Mouse (Mus musculus) myocyte (in vitro differentiated cells): ENCODE results near the gene Mcu. TPM values are rescaled to one million over a fixed set of nuclear protein-coding genes. Genes with fewer than 3 reads are reported as not detected.

Experiments used
- H3K27me3 ChIP-seq: one replicate; pipeline ENCODE4 v1.6.1; 2011; ENCODE audit not compliant: control insufficient read depth, insufficient read depth, insufficient read length
- H3K36me3 ChIP-seq: one replicate; pipeline ENCODE4 v1.6.1; 2011; ENCODE audit not compliant: control insufficient read depth, insufficient read depth
- H3K4me2 ChIP-seq: one replicate; pipeline ENCODE4 v1.6.1; 2011; ENCODE audit warnings: low read depth, control low read depth
- H3K4me3 ChIP-seq: one replicate; pipeline ENCODE4 v1.5.1; 2011; ENCODE audit warnings: mild to moderate bottlenecking, control low read depth, moderate library complexity
- H3K79me2 ChIP-seq: one replicate; pipeline ENCODE4 v1.6.1; 2011; ENCODE audit not compliant: control insufficient read depth, insufficient read depth
- H3ac ChIP-seq: one replicate; pipeline ENCODE4 v1.6.1; 2011; ENCODE audit not compliant: control insufficient read depth, insufficient read length
- CEBPB ChIP-seq: IDR thresholded peaks from 2 replicates; pipeline ENCODE4 v1.6.1; 2011; ENCODE audit warnings: mild to moderate bottlenecking, moderate library complexity; ENCODE audit not compliant: poor library complexity, insufficient read depth, severe bottlenecking
- E2F4 ChIP-seq: IDR thresholded peaks from one replicate; pipeline ENCODE4 v1.6.1; 2011; ENCODE audit warnings: mild to moderate bottlenecking, control low read depth, moderate library complexity; ENCODE audit not compliant: insufficient read depth
- MAX ChIP-seq: IDR thresholded peaks from one replicate; pipeline ENCODE4 v1.6.1; 2011; ENCODE audit warnings: low read depth, mild to moderate bottlenecking, control low read depth
- MYOD1 ChIP-seq, 3 experiments: IDR thresholded peaks; one replicate each; pipeline ENCODE4 v1.6.1; 2011; ENCODE audit warnings: control low read depth in 2 of 3, low read depth in 2 of 3, mild to moderate bottlenecking in 2 of 3, moderate library complexity in 1 of 3; ENCODE audit not compliant: insufficient read length in 2 of 3, control insufficient read depth in 1 of 3
- MYOG ChIP-seq, 3 experiments: IDR thresholded peaks; one replicate each; pipeline ENCODE4 v1.6.1; 2011; ENCODE audit warnings: control low read depth in 2 of 3, low read depth in 2 of 3, mild to moderate bottlenecking in 2 of 3; ENCODE audit not compliant: insufficient read length in 2 of 3, control insufficient read depth in 1 of 3, insufficient read depth in 1 of 3
- POLR2A ChIP-seq: IDR thresholded peaks from one replicate; pipeline ENCODE4 v1.6.1; 2011; ENCODE audit warnings: low read depth, mild to moderate bottlenecking, control low read depth, moderate library complexity; ENCODE audit not compliant: insufficient read length
- POLR2AphosphoS2 ChIP-seq: IDR thresholded peaks from one replicate; pipeline ENCODE4 v1.6.1; 2011; ENCODE audit warnings: low read depth, control low read depth; ENCODE audit not compliant: insufficient read length
- REST ChIP-seq: IDR thresholded peaks from one replicate; pipeline ENCODE4 v1.6.1; 2011; ENCODE audit warnings: mild to moderate bottlenecking, control low read depth, moderate library complexity; ENCODE audit not compliant: insufficient read depth, insufficient read length
- SRF ChIP-seq: IDR thresholded peaks from one replicate; pipeline ENCODE4 v1.6.1; 2011; ENCODE audit warnings: low read depth; ENCODE audit not compliant: control insufficient read depth, insufficient read length
- TCF12 ChIP-seq: IDR thresholded peaks from one replicate; pipeline ENCODE4 v1.6.1; 2011; ENCODE audit warnings: mild to moderate bottlenecking, control low read depth; ENCODE audit not compliant: poor library complexity, insufficient read depth, severe bottlenecking
- TCF3 ChIP-seq: IDR thresholded peaks from one replicate; pipeline ENCODE4 v1.6.1; 2011; ENCODE audit warnings: low read depth, control low read depth; ENCODE audit not compliant: insufficient read length
- USF1 ChIP-seq: IDR thresholded peaks from one replicate; pipeline ENCODE4 v1.6.1; 2011; ENCODE audit warnings: low read depth, mild to moderate bottlenecking, control low read depth, moderate library complexity
- polyA plus RNA-seq: library from polyadenylated mRNA; unstranded; fragments of >200 nt; fragmentation: generic; extraction: Trizol; gene quantifications from one replicate; pipeline ENCODE4 v1.2.1, GENCODE M21; 2012; ENCODE audit warnings: missing spikeins

The Mcu gene
- polyA plus RNA-seq, 1 experiment: 82.9 TPM

DNA sequence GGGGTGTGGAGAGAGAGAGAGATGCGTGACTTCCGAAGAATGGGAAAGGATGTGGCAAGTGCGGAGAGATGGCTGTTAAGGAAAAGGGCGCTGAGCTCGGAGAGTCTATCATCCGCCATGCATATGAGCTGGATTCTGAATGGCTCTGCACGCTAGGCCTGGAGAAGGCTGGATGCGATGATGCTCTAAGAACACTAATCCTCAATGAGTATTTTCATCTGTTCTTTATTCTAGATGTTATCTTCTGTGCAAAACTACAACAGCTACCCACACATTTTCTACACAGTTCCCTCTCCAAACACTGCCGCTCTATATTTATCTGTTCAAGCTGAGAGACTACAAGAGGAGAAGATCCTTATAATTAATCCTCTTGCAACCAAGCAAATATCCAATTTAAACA is 25.9 kb downstream of the Mcu start:
- Histone ChIP-seq H3K27me3 (no peaks in the 10 kb centered on the region), H3ac (no peak overlapping the region), H3K4me3 (no peak overlapping the region), H3K36me3 (peaks cover 29% of the 10 kb centered on the region), H3K79me2 (peaks cover 91% of the 10 kb centered on the region), H3K4me2 (no peak overlapping the region)
- TF ChIP-seq USF1 (no peak), E2F4 (no peak), MYOD1 (IDR thresholded peaks at IDR 0.05; ENCODE audit: control insufficient read depth in 1 of 3, insufficient read length in 2 of 3, low read depth in 2 of 3) (no peak), TCF12 (no peak), POLR2AphosphoS2 (no peak), REST (no peak), TCF3 (no peak), POLR2A (no peak), SRF (no peak), MAX (no peak), MYOG (IDR thresholded peaks at IDR 0.05; ENCODE audit: control insufficient read depth in 1 of 3, insufficient read depth in 1 of 3, insufficient read length in 2 of 3, low read depth in 2 of 3) (no peak), CEBPB (no peak)

DNA sequence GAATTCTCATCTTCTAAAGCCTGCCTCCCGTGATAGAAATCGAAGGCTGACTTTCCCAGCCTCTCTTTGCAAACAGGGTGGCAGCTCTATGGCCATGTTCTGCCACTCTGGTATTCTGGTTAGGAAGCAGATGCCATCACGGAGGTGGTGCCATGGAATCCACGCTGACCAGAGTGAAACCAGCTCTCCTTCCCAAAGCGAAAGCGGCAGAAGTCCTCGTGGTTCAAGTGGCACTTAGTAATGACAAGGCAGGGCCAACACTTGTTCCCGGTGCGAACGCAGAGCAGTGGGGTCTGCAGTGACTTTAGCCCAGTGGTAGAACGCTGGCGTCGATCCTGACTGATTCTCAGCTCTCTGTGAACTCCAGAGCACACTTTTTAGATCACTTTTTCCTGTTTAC is 26.6 kb downstream of the Mcu start:
- TF ChIP-seq CEBPB: no peak
- peak; percentile 17 for TF ChIP-seq POLR2AphosphoS2
- peaks cover 89% of the 10 kb centered on the region for H3K79me2 ChIP-seq
- no peak overlapping the region for H3ac ChIP-seq
- peaks cover 29% of the 10 kb centered on the region for H3K36me3 ChIP-seq
- no peak overlapping the region for H3K4me2 ChIP-seq
- no peak overlapping the region for H3K4me3 ChIP-seq
- no peaks in the 10 kb centered on the region for H3K27me3 ChIP-seq

DNA sequence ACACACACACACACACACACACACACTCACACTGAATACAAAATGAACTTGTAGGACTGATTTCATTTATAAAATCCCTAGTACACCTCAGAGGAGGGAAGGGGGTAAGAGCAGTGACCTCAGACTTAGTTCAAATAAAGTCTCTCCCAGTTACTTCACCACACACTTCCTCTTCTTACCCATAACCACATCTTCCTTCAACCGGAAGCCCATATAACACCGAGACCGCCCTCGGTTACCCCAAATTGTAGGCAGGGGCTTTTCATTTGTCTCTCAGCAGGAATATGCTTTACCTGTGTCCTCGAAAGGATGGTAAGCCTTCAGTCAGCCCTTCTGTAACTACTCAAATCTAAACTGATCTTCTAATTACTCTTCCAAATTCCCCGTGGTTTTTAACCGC is 27.1 kb downstream of the Mcu start:
- no peak overlapping the region for H3K4me3 ChIP-seq
- peaks cover 29% of the 10 kb centered on the region for H3K36me3 ChIP-seq
- H3K4me2 ChIP-seq: no peak overlapping the region
- peaks cover 85% of the 10 kb centered on the region for H3K79me2 ChIP-seq
- H3K27me3 ChIP-seq: no peaks in the 10 kb centered on the region
- TF ChIP-seq TCF12 (no peak), SRF (no peak), MYOD1 (IDR thresholded peaks at IDR 0.05; ENCODE audit: control insufficient read depth in 1 of 3, insufficient read length in 2 of 3, low read depth in 2 of 3) (no peak), POLR2A (no peak), POLR2AphosphoS2 (no peak), E2F4 (no peak), TCF3 (no peak), MYOG (IDR thresholded peaks at IDR 0.05; ENCODE audit: control insufficient read depth in 1 of 3, insufficient read depth in 1 of 3, insufficient read length in 2 of 3, low read depth in 2 of 3) (no peak), USF1 (no peak), REST (no peak), CEBPB (no peak), MAX (no peak)
- H3ac ChIP-seq: no peak overlapping the region

DNA sequence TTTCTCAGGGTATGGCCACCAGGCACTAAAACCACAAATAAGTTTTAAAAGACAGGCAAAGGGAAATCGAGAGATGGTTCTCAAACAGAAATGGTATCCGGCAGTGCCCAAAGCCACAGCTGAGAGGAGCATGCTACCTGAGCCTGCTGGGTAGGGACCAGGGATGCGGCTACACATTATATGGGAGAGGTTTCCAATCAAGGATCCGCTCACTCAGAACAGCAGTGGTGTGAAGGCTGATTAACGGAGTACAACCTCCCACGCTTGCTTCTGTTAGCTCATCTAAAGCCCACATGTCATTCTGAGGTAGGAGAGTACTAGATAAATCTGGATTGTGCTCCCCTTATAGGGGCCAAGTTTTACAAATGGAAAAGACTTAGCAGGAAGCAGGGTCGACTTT is 28.4 kb downstream of the Mcu start:
- Histone ChIP-seq H3ac (no peak overlapping the region), H3K79me2 (peaks cover 77% of the 10 kb centered on the region), H3K4me3 (no peak overlapping the region), H3K36me3 (peaks cover 30% of the 10 kb centered on the region), H3K4me2 (no peak overlapping the region), H3K27me3 (no peaks in the 10 kb centered on the region)
- TF ChIP-seq TCF12 (no peak), E2F4 (no peak), POLR2AphosphoS2 (no peak), TCF3 (no peak), USF1 (no peak), REST (no peak), MYOG (IDR thresholded peaks at IDR 0.05; ENCODE audit: control insufficient read depth in 1 of 3, insufficient read depth in 1 of 3, insufficient read length in 2 of 3, low read depth in 2 of 3) (no peak), CEBPB (no peak)

DNA sequence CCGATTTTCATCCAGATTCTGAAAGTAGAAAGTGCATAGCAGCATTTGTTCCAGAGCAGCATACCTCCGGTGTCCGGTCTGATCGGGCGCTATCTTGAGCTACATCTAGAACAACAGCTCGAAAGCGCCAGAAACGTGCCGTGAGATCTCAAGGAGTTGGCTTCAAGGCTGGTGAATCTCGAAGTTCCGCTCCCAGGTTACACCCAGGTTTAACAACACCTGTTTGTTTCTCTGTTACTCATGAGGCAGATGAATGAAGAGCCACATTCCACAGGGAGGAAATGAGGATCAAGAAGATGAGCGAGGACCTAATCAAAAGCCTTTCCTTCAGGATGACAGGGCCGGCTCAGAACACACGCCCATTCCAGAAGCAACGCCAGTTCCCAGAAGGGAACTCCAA is 29.7 kb downstream of the Mcu start:
- H3ac ChIP-seq: no peak overlapping the region
- H3K4me2 ChIP-seq: no peak overlapping the region
- H3K27me3 ChIP-seq: no peaks in the 10 kb centered on the region
- peaks cover 39% of the 10 kb centered on the region for H3K36me3 ChIP-seq
- TF ChIP-seq MYOD1 (IDR thresholded peaks at IDR 0.05; ENCODE audit: control insufficient read depth in 1 of 3, insufficient read length in 2 of 3, low read depth in 2 of 3) (no peak), POLR2AphosphoS2 (no peak), POLR2A (no peak), E2F4 (no peak), USF1 (no peak), CEBPB (no peak), TCF12 (no peak), MYOG (IDR thresholded peaks at IDR 0.05; ENCODE audit: control insufficient read depth in 1 of 3, insufficient read depth in 1 of 3, insufficient read length in 2 of 3, low read depth in 2 of 3) (no peak), REST (no peak), TCF3 (no peak), SRF (no peak), MAX (no peak)
- H3K79me2 ChIP-seq: peaks cover 82% of the 10 kb centered on the region
- no peak overlapping the region for H3K4me3 ChIP-seq
